Mouse (Mus musculus): Measurements from ENCODE around the gene Frmd4a.

DNA sequence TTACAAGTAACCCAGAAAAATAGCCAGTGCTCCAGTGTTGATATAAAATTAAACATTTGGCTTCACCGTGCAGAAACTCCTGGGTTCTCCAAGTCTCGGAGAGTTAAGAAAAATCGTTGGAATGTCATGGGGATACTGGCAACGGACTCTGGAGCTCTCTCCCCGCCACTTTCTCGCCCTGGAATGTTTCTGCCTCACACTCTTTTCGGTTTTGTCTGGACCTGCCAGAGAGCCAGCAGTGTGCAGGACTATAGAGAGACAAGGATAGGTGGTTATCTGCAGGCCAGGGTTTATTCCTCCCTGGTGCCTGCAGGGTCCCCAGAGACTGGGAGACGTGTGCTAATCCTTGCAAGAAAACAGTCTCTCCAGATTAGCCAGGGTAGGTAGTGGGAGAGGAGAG lies 314.9 kb downstream of the Frmd4a start:
- no peak for TF ChIP-seq CTCF (IDR thresholded peaks at IDR 0.05; ENCODE audit: extremely low read depth, insufficient read depth, insufficient read length, insufficient replicate concordance)
- TF ChIP-seq POLR2A (IDR thresholded peaks at IDR 0.05; ENCODE audit: low read depth, low read length) = no peak

Measured in spleen, adult 2 months (tissue).